Mouse (Mus musculus) MEL (cell line): ENCODE results near the gene Cntn6.

ENCODE experiments used
- BHLHE40 ChIP-seq: IDR thresholded peaks from 2 replicates; pipeline ENCODE4 v1.6.1; 2012; ENCODE audit warnings: low read depth, mild to moderate bottlenecking, inconsistent platforms, low read length, improper control_type of control experiment, borderline replicate concordance
- CTCF ChIP-seq, 3 experiments: IDR thresholded peaks in 2 of 3; conservative IDR thresholded peaks in 1 of 3; 2 replicates each; pipeline ENCODE4 v1.5.1; 2011 to 2012; ENCODE audit warnings: low read length in 3 of 3, low read depth in 2 of 3, mild to moderate bottlenecking in 2 of 3, improper control_type of control experiment in 1 of 3, inconsistent platforms in 1 of 3, mixed read lengths in 1 of 3, moderate library complexity in 1 of 3; ENCODE audit not compliant: control insufficient read depth in 1 of 3, insufficient read depth in 1 of 3, poor library complexity in 1 of 3, severe bottlenecking in 1 of 3
- GABPA ChIP-seq: IDR thresholded peaks from 2 replicates; pipeline ENCODE4 v1.6.1; 2012; ENCODE audit warnings: low read depth, mild to moderate bottlenecking, inconsistent platforms, low read length, improper control_type of control experiment, moderate library complexity
- GATA1 ChIP-seq: IDR thresholded peaks from 2 replicates; pipeline ENCODE4 v1.6.1; 2011; ENCODE audit warnings: low read depth, low read length, improper control_type of control experiment
- HCFC1 ChIP-seq: IDR thresholded peaks from 2 replicates; pipeline ENCODE4 v1.6.1; 2012; ENCODE audit warnings: low read depth, mild to moderate bottlenecking, inconsistent platforms, low read length, improper control_type of control experiment, moderate library complexity
- KAT2A ChIP-seq: conservative IDR thresholded peaks from 2 replicates; pipeline ENCODE4 v1.6.1; 2012; ENCODE audit warnings: low read depth, low read length, improper control_type of control experiment, inconsistent platforms
- MAX ChIP-seq: IDR thresholded peaks from 2 replicates; pipeline ENCODE4 v1.6.1; 2011; ENCODE audit warnings: low read length, improper control_type of control experiment
- POLR2A ChIP-seq, 2 experiments: IDR thresholded peaks; 2 replicates each; pipeline ENCODE4 v1.6.1; 2011 to 2012; ENCODE audit warnings: low read length in 2 of 2, mild to moderate bottlenecking in 2 of 2, control low read depth in 1 of 2, improper control_type of control experiment in 1 of 2, low read depth in 1 of 2, moderate library complexity in 1 of 2; ENCODE audit not compliant: control insufficient read depth in 1 of 2, insufficient read depth in 1 of 2, poor library complexity in 1 of 2
- POLR2AphosphoS2 ChIP-seq: IDR thresholded peaks from 2 replicates; pipeline ENCODE4 v1.6.1; 2011; ENCODE audit warnings: low read length, improper control_type of control experiment
- SMC3 ChIP-seq: IDR thresholded peaks from 2 replicates; pipeline ENCODE4 v1.6.1; 2011; ENCODE audit warnings: low read depth, low read length, improper control_type of control experiment
- TAL1 ChIP-seq: IDR thresholded peaks from 2 replicates; pipeline ENCODE4 v1.6.1; 2012; ENCODE audit warnings: mild to moderate bottlenecking, inconsistent platforms, low read length, moderate library complexity, mixed read lengths
- USF1 ChIP-seq: IDR thresholded peaks from 2 replicates; pipeline ENCODE4 v1.6.1; 2014; ENCODE audit warnings: low read depth, mild to moderate bottlenecking, inconsistent platforms, low read length, improper control_type of control experiment, moderate library complexity
- ZKSCAN1 ChIP-seq: IDR thresholded peaks from 2 replicates; pipeline ENCODE4 v1.6.1; 2012; ENCODE audit warnings: low read depth, mild to moderate bottlenecking, inconsistent platforms, low read length, improper control_type of control experiment, moderate library complexity

GRCm38 (mm10) chr6:104687980-104688379, 195.4 kb downstream of the Cntn6 start:
- TF ChIP-seq SMC3 (no peak), TAL1 (no peak), MAX (no peak), POLR2AphosphoS2 (no peak), HCFC1 (no peak), ZKSCAN1 (no peak), KAT2A (no peak), POLR2A (IDR thresholded peaks at IDR 0.05; ENCODE audit: control insufficient read depth in 1 of 2, insufficient read depth in 1 of 2, low read depth in 1 of 2, low read length in 2 of 2, poor library complexity in 1 of 2) (no peak), CTCF (IDR thresholded peaks at IDR 0.05 in 2 of 3, conservative IDR thresholded peaks at IDR 0.05 in 1 of 3; ENCODE audit: control insufficient read depth in 1 of 3, insufficient read depth in 1 of 3, low read depth in 2 of 3, low read length in 3 of 3, poor library complexity in 1 of 3, severe bottlenecking in 1 of 3) (no peak), GATA1 (no peak), USF1 (no peak), GABPA (no peak), BHLHE40 (no peak)
